Mouse (Mus musculus) kidney, postnatal 36 days (tissue): ENCODE results near the gene Atn1.

Source experiments
- DNase-seq, 2 experiments: peaks; one replicate each; pipeline ENCODE4 v3.0.0; 2021 to 2022; ENCODE audit warnings: mixed read lengths in 2 of 2

Gene Atn1

DNA sequence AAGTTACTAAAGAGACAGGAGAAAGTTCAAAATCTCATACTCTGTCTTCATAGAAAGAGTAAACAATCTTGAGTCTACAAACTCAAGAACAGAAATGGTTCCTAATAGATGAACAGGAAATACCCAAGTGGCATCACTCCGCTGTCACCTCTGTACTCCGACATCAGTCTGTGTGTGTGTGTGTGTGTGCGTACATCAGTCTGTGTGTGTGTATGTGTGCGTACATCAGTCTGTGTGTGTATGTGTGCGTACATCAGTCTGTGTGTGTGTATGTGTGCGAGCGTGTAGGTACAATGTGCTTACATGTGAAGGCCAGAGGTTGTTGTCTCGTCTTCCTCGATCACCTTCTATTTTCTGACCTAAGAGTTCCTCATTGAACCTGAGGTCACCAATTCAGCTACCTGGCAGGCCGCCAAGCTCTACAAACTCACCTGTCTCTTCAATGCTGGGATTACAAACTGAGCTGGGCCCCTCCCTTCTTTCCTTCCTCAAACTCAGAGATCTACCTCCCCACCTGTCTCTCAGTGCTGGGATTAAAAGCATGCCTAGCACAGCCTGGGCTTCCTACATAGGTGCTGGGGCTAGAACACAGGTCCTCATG lies 47.9 kb downstream of the Atn1 start:
- DNase-seq = no peak

DNA sequence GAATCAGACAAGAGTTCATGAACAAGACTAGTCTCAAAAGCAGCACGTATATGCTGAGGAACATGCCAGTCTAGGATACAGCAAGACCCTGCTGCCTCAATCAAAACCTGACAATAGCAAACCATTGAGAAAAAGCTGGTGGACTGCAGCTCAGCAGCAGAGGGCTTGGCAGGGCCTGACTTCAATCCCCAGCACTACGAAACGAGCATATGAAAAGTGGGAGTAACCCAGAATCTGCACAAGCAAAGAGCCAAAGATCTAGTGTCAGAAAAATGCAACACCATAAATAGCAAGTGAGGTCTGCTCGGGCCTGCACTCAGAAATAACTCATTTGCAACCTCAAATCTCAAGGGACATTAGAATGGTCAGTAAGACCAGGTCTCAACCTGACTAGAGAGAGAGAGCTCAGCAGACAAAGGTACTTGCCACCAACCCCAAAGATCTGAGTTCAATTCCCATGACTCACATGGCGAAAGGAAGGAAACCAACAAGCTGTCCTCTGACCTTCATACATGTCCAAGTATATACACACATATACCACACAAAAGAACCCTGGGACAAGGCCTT lies 50.2 kb downstream of the Atn1 start:
- DNase-seq = no peak

DNA sequence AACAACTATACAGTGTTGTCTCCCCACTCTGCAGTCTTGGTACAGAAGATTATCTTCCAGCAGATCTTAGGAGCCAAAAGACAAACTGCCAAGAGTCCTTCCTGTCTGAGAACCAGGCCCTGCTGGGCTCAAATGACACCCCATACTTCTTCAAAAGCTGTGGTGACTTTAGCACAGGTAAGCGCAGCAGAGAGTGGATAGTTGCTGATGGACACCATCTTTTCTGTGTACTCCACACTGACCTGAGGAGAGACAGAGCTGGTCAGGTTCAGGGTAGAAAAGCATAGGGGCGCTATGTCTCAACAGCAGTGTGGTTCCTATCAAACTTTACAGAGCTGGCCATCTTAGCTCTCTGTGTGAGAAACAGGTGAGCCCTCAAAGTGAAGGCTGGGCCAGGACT lies 51.9 kb downstream of the Atn1 start:
- DNase-seq = no peak

DNA sequence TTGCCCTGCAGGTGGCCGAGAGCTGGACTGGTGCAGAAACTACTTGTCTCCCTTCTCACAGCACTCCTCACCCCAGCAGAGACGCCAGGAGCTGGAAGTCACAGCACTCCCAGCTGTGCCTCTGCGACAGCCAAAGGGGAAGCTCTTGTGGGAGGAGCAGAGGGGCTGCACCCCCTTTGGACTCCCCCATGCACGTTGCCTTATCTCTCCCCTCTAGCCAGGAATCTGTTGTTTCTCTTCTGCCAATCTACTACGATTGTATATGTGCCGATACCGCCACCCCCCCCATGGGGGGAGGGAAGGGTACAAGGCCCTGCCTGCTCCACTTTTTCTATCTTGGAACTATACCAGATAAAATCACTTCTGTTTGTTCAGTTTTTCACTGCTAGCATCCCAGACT lies 52.5 kb downstream of the Atn1 start:
- no peak for DNase-seq

DNA sequence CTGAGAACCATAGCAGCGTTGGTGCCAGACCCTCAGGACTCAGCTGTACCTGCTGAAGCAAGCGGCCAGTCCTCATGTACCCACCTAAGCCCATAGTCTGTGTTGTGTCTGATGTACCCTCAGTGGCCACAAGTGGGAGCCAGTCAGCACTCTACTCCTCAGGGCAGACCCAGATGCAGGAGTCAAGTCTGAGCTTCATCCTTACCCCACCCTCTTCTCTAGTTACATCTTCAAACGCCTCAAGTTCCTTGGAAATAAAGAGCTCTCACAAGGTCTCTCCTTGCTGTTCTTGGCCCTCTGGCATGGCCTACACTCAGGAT lies 53.6 kb downstream of the Atn1 start:
- peak; percentile 75 to 87 for DNase-seq

DNA sequence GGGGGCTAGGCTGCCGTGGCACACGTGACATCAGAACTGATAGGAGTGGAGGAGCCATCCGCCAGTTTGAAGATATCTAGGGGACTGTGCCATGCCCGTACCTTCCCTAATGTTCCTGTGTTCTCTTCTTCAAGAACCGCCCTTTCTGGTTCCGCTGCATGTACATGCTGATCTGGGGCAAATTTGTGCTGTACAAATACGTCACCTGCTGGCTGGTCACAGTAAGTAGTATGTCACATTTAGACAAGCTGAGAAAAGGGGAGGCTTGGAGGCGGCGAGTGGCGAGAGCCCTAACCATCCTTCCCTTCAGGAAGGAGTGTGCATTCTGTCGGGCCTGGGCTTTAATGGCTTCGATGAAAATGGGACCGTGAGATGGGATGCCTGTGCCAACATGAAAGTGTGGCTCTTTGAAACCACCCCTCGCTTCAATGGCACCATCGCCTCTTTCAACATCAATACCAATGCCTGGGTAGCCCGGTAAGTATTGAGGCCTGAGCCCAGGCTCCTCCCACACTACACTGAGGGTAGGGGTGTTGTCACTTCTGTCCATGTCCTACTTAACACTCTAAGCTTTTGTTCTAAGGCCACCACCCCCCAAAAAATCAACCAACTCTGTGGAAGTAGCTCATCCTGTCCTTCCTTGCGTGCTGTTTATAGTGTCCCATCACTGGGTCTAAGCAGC lies 54.1 kb downstream of the Atn1 start:
- no peak for DNase-seq

DNA sequence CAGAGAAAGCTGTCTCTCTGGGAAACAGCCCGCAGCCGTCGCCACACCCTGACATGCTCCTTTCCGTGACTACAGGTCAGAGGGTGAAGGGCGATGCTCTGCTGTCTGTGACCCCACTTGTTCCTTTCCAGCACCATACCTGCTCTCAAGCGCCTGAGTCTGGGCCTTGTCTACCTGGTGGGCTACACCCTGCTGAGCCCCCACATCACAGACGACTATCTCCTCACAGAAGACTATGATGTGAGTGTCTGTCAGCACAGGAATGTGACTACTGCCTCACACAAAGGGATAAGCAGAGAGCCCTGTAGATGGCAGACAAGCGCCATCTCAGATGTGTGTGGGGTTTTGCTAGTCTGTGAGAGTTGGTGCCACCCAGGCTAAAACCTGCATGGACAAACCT lies 55.0 kb downstream of the Atn1 start:
- peak in 1 of 2 experiments; percentile 41 for DNase-seq

DNA sequence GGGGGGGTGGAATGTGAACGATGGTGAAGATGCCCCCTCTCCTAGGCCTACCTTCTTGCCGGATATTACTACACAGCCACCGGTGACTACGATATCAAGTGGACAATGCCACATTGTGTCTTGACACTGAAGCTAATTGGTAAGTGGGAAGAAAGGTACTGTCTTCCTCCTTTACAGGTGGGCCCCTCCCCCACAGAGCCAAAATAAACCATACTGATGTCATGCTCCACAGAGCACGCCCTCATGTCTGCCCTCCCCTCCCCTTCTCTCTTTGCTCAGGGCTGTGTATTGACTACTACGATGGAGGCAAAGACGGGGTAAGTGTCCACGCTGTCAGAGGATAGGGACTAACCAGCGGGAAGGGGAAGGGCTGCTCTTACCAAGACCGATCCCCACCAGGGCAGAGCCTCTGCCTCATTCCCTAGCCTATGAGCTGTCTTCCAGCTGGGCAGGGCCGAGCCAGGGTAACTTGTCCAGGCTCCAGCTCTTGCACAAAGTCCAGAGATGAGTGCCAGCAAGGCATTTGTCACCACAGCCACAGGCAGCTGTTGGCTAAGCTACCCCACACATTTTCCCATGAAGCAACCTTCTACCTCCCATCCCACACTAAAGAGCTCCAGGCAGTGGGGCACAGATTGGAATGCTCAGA lies 56.2 kb downstream of the Atn1 start:
- peak; percentile 70 to 78 for DNase-seq

DNA sequence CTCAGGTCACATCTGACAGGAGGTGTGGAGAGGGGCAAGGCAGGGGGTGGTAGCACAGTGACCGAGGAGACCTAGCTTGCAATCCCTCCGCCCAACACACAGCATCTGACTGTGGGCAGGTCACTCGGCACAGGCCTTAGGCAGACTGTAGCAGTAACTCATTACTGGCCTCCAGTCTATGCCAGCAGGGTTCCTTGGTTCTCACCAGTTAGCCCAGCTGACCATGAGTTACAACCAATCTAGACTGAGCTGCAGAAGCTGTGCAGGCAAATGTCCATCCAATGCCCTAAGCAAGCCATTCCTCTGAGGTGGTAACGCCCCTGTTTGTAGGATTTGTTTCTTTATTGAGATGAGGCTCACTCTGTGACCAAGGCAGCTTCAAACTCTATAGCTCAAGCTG lies 57.0 kb downstream of the Atn1 start:
- DNase-seq = no peak

DNA sequence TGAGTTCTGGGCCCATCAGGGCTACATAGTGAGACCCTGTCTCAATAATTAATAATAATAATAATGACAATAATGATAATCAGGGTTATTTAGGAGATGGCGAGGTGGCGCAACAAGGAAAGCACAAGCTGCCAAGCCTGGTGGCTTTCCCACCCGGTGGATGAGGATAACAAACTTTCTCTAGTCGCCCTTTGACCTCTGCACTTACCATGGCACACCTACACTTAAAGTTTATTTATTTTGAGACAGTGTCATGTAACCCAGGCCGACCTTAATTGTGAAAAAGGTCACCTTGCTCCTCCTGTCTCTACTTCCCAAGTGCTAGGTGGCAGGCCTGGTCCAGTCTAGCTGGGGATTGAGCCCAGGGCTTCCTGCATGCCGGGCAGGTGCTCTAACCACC lies 57.6 kb downstream of the Atn1 start:
- no peak for DNase-seq

DNA sequence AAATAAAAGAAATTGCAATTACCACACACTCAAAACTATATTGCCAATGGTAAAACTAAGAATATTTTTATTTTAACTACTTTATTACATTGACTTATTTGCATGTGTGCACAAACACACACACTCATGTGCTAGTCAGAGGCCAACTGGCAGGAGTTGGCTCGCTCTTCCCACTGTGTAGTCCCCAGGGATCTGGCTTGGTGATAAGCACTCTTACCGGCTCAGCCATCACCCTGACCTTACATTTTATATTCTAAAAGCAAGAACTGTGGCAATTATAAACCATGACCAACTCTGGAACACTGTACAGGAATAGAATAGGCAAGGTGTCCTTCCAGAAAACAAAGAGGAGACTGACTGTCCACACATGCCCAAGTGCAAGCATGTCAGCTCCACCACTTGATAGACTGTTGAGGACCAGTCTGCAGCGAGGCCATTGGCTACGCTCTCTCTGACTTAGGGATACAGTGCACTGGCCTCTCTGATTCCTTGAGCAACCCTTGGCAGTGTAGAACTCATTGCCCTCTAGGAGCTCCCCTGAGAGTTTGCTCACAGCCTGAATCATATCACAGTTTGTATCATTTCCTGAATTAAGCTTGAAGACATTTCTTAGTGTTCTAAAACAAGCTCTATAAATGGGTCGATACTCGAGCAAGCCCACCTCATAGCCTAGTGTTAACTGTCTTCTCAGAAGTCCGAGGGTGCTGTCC lies 59.7 kb downstream of the Atn1 start:
- DNase-seq = no peak

DNA sequence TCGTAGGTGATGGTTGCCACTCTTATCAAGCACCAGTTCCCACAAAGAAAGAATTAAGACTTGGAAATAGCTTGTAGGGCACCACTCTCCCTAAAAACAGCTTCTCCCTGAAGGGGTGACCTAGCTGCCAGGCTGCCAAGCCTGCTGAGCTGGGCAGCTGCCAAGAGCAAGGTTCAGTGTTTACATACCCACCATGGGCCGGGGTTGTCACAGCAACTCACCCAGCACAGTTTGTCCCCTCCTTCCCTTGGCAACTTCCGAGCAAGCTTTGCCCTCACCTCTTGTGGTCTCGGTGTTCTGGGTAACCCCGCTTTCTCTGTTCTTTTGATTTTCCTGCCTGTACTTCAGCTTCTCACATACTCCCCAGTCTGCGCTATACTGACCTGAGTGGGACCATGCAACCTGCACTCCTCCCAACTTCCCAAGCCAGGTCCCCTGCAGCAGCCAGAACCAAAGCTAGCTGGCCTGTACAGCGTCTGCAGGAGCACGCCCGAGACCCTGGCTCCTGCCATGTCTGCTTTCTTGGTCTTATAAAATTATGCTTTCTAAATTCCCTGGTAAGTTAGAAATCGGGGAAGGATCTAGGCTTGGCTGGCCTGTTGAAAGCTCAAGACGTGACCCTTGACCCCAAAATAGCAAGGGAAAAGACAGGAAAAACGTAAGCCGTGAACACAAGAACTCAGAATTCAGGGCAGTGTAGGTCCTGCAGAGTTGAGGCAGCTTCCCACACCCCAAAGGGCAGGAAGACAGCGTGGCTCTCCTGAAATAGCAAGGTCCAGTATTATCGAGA lies 62.0 kb downstream of the Atn1 start:
- DNase-seq = peak; percentile 95 to 96

DNA sequence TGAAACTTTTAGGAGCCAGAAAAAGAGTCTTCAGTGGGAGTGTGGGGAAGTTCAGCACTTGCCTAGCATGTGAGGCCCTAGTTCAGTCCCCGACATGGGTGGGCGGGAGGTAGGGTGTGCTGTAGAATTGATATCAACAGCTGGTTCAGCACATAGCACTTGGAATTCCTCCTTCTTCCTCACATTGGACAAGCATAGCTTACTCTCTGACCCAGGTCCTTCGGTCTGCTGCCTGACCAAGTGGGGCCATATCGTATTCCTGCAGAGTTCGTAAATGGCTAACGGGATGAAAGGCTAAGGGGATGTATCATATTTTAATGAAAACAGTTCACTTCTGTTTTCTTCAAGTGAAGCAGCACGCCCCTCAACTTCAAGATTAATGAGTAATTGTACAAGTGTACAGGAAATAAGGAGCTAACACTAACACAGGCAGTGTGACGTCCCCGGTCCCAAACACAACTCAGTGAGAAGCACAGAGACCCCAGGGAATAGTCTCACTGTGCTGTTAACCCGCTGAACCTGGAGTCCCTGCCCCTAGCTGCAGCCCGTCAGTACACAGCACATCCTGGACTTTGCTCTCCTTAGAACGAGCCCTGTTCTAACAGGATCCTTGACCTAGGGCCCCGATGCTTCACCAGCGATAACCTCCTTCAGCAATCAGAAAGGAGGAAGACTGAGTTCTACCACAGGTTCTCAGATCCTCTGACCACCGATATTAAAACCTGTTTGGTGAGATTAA lies 62.9 kb downstream of the Atn1 start:
- peak; percentile 57 to 71 for DNase-seq
